Mouse (Mus musculus) heart, postnatal 10 days (tissue): Measurements from ENCODE around the gene Gngt1. TPM values are rescaled to one million over a fixed set of nuclear protein-coding genes. Genes with fewer than 3 reads are reported as not detected.

Source experiments
- DNase-seq, 2 experiments: peaks; one replicate each; pipeline ENCODE4 v3.0.0; 2021
- intact Hi-C: fragments of 180-260 bp; cut with DNase I; formaldehyde crosslinking; loops from one replicate; pipeline ENCODE4 v1.15.1; 2025
- total RNA-seq, 2 experiments: library from RNA; stranded (reverse); gene quantifications; 2 replicates each; pipeline ENCODE4 v1.2.3; 2021

Gene Gngt1
- not detected for total RNA-seq

GRCm38 (mm10) chr6:3993492-3993891, at the start of gene Gngt1:
TSS of gene Gngt1 (plus strand) at chr6:3993792.
- no peak for DNase-seq
- intact Hi-C loops = no loop called here

- DNase-seq = no peak
- intact Hi-C loops = no loop called here
Measured at GRCm38 (mm10) chr6:3954969-3955368, 38.6 kb upstream of the Gngt1 start.

- peak; percentile 51 to 64 for DNase-seq
- intact Hi-C loops = loop anchor here (5.0 kb wide), 1 partner anchor 34 kb away; the partner anchor contains the start of gene Gng11
Measured at GRCm38 (mm10) chr6:3967676-3968626, 25.6 kb upstream of the Gngt1 start.

GRCm38 (mm10) chr6:3973679-3974078, 19.9 kb upstream of the Gngt1 start:
- intact Hi-C loops = no loop called here
- DNase-seq = no peak

- intact Hi-C loops = no loop called here
- no peak for DNase-seq
Measured at GRCm38 (mm10) chr6:3982661-3983284, 10.8 kb upstream of the Gngt1 start.

GRCm38 (mm10) chr6:3988750-3989149, 4.8 kb upstream of the Gngt1 start, which contains the start of gene Tfpi2:
TSS of gene Tfpi2 (minus strand) at chr6:3988919.
- intact Hi-C loops = no loop called here
- no peak for DNase-seq

GRCm38 (mm10) chr6:3998089-3998488, 4.5 kb downstream of the Gngt1 start:
- no peak for DNase-seq
- intact Hi-C loops = no loop called here

GRCm38 (mm10) chr6:3999296-3999695, 5.7 kb downstream of the Gngt1 start:
- no peak for DNase-seq
- intact Hi-C loops = no loop called here

- intact Hi-C loops = loop anchor here (5.0 to 10.0 kb wide), 2 partner anchors 33 to 484 kb away; no protein-coding TSS in a partner anchor
- no peak for DNase-seq
Measured at GRCm38 (mm10) chr6:4000716-4001115, 7.1 kb downstream of the Gngt1 start.

GRCm38 (mm10) chr6:4003445-4003844, 9.9 kb downstream of the Gngt1 start:
- peak; percentile 33 to 46 for DNase-seq
- intact Hi-C loops = loop anchor here (5.0 to 10.0 kb wide), 2 partner anchors 36 to 481 kb away; no protein-coding TSS in a partner anchor

- peak; percentile 87 to 89 for DNase-seq
Measured at GRCm38 (mm10) chr6:4003890-4004306, 10.3 kb downstream of the Gngt1 start, which contains the start of gene Gng11. TSS of gene Gng11 (plus strand) at chr6:4003904.

GRCm38 (mm10) chr6:4004808-4005207, 11.2 kb downstream of the Gngt1 start:
- no peak for DNase-seq
- intact Hi-C loops = loop anchor here (2.0 to 10.0 kb wide), 3 partner anchors 38 to 480 kb away; partner anchors contain the start of gene Bet1

More at GRCm38 (mm10) chr6:4003890-4004306, 10.3 kb downstream of the Gngt1 start, which contains the start of gene Gng11:
- intact Hi-C loops = loop anchor here (2.0 to 10.0 kb wide), 3 partner anchors 37 to 481 kb away; partner anchors contain the start of gene Bet1

- peak in 1 of 2 experiments; percentile 36 for DNase-seq
- intact Hi-C loops = loop anchor here (10.0 kb wide), 1 partner anchor 476 kb away; no protein-coding TSS in a partner anchor
Measured at GRCm38 (mm10) chr6:4008501-4009040, 15.0 kb downstream of the Gngt1 start.

- peak in 1 of 2 experiments; percentile 35 for DNase-seq
- intact Hi-C loops = loop anchor here (10.0 kb wide), 1 partner anchor 475 kb away; no protein-coding TSS in a partner anchor
Measured at GRCm38 (mm10) chr6:4009548-4009947, 16.0 kb downstream of the Gngt1 start.

- no peak for DNase-seq
- intact Hi-C loops = no loop called here
Measured at GRCm38 (mm10) chr6:4022645-4023044, 29.1 kb downstream of the Gngt1 start.

- no peak for DNase-seq
- intact Hi-C loops = no loop called here
Measured at GRCm38 (mm10) chr6:4026367-4026766, 32.8 kb downstream of the Gngt1 start.

- no peak for DNase-seq
- intact Hi-C loops = no loop called here
Measured at GRCm38 (mm10) chr6:4030956-4031355, 37.4 kb downstream of the Gngt1 start.

- no peak for DNase-seq
- intact Hi-C loops = no loop called here
Measured at GRCm38 (mm10) chr6:4041821-4042220, 48.2 kb downstream of the Gngt1 start.
